Mouse (Mus musculus) midbrain, embryonic 10.5 days (tissue): ENCODE data around the gene Srebf1. TPM values are rescaled to one million over a fixed set of nuclear protein-coding genes. Genes with fewer than 3 reads are reported as not detected.

Experiments used
- DNase-seq: peaks from one replicate; pipeline ENCODE4 v3.0.0-alpha.2; 2017; ENCODE audit warnings: low spot score
- H3K27ac ChIP-seq: fragments of 300-500 bp; sonication (generic); replicated peaks from 2 replicates; pipeline ENCODE4 v1.5.1; 2016; ENCODE audit warnings: mild to moderate bottlenecking
- H3K27me3 ChIP-seq: fragments of 300-500 bp; sonication (generic); 2 replicates; pipeline ENCODE4 v1.6.1; 2016; ENCODE audit warnings: low read depth, mild to moderate bottlenecking; ENCODE audit not compliant: poor library complexity, severe bottlenecking
- H3K36me3 ChIP-seq: fragments of 300-500 bp; sonication (generic); 2 replicates; pipeline ENCODE4 v1.6.1; 2016; ENCODE audit warnings: mild to moderate bottlenecking, moderate library complexity
- H3K4me1 ChIP-seq: fragments of 300-500 bp; sonication (generic); 2 replicates; pipeline ENCODE4 v1.6.1; 2016
- H3K4me3 ChIP-seq: fragments of 300-500 bp; sonication (generic); 2 replicates; pipeline ENCODE4 v1.5.1; 2016; ENCODE audit warnings: mild to moderate bottlenecking, moderate library complexity
- H3K9me3 ChIP-seq: fragments of 300-500 bp; sonication (generic); replicated peaks from 2 replicates; pipeline ENCODE4 v1.6.1; 2016; ENCODE audit warnings: mild to moderate bottlenecking
- WGBS: fragments of 180-500 bp; shearing (Covaris S2); methylation state at CpG from one replicate; pipeline ENCODE4 v1.1.7; 2016; 5-methylcytosine and 5-hydroxymethylcytosine counted together
- polyA plus RNA-seq: library from polyadenylated mRNA; unstranded; fragments of >200 nt; fragmentation: Nextera tagmentation; extraction: Ambion mirVana; gene quantifications from 2 replicates; pipeline ENCODE4 v1.2.1, GENCODE M21; 2016

The Srebf1 gene
- polyA plus RNA-seq, 1 experiment from 2014 or later = 47.0 TPM

DNA sequence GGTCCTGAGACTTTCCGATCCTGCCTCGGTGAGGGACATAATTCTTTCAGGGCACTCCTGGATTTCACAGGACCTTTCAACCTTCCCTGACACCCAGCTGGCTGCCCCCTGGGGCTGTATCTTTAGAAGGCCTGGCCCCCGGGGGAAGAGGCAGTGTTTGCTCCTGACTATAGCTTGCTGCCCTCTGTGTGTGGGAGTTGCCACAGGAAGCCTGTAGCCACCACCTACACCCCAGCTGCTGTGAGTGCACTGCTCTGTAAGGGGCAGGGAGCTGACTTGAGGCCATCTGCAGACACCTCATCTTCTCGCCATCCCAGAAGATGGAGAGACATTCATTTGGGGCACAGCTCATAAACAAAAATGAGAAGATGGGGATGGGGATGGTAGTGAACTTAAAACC lies 9.6 kb upstream of the Srebf1 start:
- no peak overlapping the region for H3K4me3 ChIP-seq
- H3K4me1 ChIP-seq = peaks cover 31% of the 10 kb centered on the region
- H3K27ac ChIP-seq = peak overlapping the region; percentile 53
- no peaks in the 10 kb centered on the region for H3K9me3 ChIP-seq
- H3K27me3 ChIP-seq = no peaks in the 10 kb centered on the region
- no peak for DNase-seq
- no peaks in the 10 kb centered on the region; the same call in 1 of the 2 replicates for H3K36me3 ChIP-seq
- WGBS = 44% methylated on average over 4 of the region's 4 CpGs

- Histone ChIP-seq H3K4me1 (peaks cover 31% of the 10 kb centered on the region), H3K36me3 (no peaks in the 10 kb centered on the region; the same call in 1 of the 2 replicates), H3K27me3 (no peaks in the 10 kb centered on the region), H3K27ac (peak overlapping the region; percentile 53; the same call in 1 of the 2 replicates), H3K9me3 (no peaks in the 10 kb centered on the region), H3K4me3 (no peak overlapping the region)
- no peak for DNase-seq
- 62% methylated on average over 3 of the region's 3 CpGs for WGBS
These were observed 8.9 kb upstream of the Srebf1 start for GRCm38 (mm10) chr11:60231326-60231725.

DNA sequence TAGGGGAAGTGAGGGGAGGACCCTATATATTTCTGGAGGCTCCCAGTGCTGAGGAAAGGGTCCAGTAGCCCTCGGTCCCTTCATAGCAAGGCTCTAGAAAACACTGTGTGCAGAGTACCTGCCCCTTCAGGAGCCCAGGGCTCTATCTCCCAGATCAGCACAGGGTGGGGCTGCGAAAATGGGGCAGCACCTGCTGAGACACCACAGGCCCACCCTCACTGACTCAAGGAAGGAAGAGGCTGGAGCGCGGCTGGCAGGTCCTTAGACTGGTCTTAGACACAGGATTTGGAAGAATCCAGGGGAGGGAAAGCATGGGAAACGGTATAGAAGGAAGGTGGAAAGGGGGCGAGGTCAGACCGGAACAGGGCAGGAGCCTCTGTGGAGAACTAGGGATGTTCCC lies 8.1 kb upstream of the Srebf1 start:
- whole genome bisulfite sequencing = 92% methylated on average over 7 of the region's 7 CpGs
- no peak overlapping the region for H3K27ac ChIP-seq
- H3K4me3 ChIP-seq = no peak overlapping the region
- no peak for DNase-seq
- H3K4me1 ChIP-seq = peaks cover 31% of the 10 kb centered on the region
- H3K27me3 ChIP-seq = no peaks in the 10 kb centered on the region
- H3K36me3 ChIP-seq = no peaks in the 10 kb centered on the region; the same call in 1 of the 2 replicates
- H3K9me3 ChIP-seq = no peaks in the 10 kb centered on the region

- Histone ChIP-seq H3K27ac (0 out of 2 replicates have a peak overlapping the region, but pooled peaks have one; percentile 2), H3K4me1 (peaks cover 31% of the 10 kb centered on the region), H3K4me3 (no peak overlapping the region), H3K36me3 (no peaks in the 10 kb centered on the region), H3K27me3 (no peaks in the 10 kb centered on the region), H3K9me3 (no peaks in the 10 kb centered on the region)
- no peak for DNase-seq
- 76% methylated on average over 13 of the region's 13 CpGs for WGBS
These were observed 7.4 kb upstream of the Srebf1 start for GRCm38 (mm10) chr11:60229821-60230220.

DNA sequence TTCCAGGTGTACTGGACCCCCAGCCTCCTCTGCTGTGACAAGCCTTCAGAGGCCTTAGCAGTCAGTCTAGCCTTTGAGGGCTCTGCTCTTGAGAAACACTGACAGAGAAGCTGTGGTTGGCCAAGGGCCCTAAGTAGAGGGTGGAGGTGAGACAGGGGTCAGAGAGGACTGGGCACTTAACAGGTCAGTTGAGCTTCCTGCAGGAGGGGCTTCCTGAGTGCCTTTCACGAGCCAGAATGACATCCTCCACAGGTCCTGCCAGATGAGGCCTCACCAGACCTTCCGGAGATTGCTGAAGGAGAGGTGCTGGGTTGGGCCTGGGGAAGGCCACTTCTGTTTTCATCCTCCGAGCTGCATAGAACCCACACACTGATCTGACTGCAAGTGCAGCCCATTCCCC lies 6.1 kb upstream of the Srebf1 start:
- H3K36me3 ChIP-seq = no peaks in the 10 kb centered on the region
- 0 out of 2 replicates have a peak, but pooled peaks cover 5% of the 10 kb centered on the region for H3K27me3 ChIP-seq
- no peak overlapping the region for H3K4me3 ChIP-seq
- H3K4me1 ChIP-seq = peaks cover 34% of the 10 kb centered on the region
- 77% methylated on average over 3 of the region's 3 CpGs for WGBS
- H3K9me3 ChIP-seq = no peaks in the 10 kb centered on the region
- 0 out of 2 replicates have a peak overlapping the region, but pooled peaks have one; percentile 28 for H3K27ac ChIP-seq
- DNase-seq = no peak

GRCm38 (mm10) chr11:60225874-60226273 lies 3.5 kb upstream of the Srebf1 start:
- Histone ChIP-seq H3K4me1 (peaks cover 29% of the 10 kb centered on the region), H3K4me3 (no peak overlapping the region), H3K27ac (no peak overlapping the region), H3K27me3 (peaks cover 16% of the 10 kb centered on the region; the same call in 1 of the 2 replicates), H3K36me3 (no peaks in the 10 kb centered on the region), H3K9me3 (no peaks in the 10 kb centered on the region)
- no peak for DNase-seq
- 72% methylated on average over 1 of the region's 1 CpGs for WGBS

GRCm38 (mm10) chr11:60224676-60225075 lies 2.3 kb upstream of the Srebf1 start:
- no peaks in the 10 kb centered on the region for H3K36me3 ChIP-seq
- H3K27ac ChIP-seq = no peak overlapping the region
- DNase-seq = no peak
- 62% methylated on average over 4 of the region's 4 CpGs for WGBS
- H3K4me1 ChIP-seq = peaks cover 36% of the 10 kb centered on the region
- peaks cover 17% of the 10 kb centered on the region; the same call in 1 of the 2 replicates for H3K27me3 ChIP-seq
- no peaks in the 10 kb centered on the region for H3K9me3 ChIP-seq
- no peak overlapping the region for H3K4me3 ChIP-seq

- H3K4me3 ChIP-seq = peak overlapping the region; percentile 53
- peaks cover 18% of the 10 kb centered on the region for H3K36me3 ChIP-seq
- H3K27me3 ChIP-seq = peaks cover 17% of the 10 kb centered on the region; the same call in 1 of the 2 replicates
- H3K9me3 ChIP-seq = no peaks in the 10 kb centered on the region
- DNase-seq = no peak
- H3K27ac ChIP-seq = peak overlapping the region; percentile 81
- peaks cover 52% of the 10 kb centered on the region for H3K4me1 ChIP-seq
- WGBS = 58% methylated on average over 3 of the region's 3 CpGs
These were observed 304 bp downstream of the Srebf1 start for GRCm38 (mm10) chr11:60222085-60222468.

GRCm38 (mm10) chr11:60221425-60221824 lies 956 bp downstream of the Srebf1 start:
- 85% methylated on average over 6 of the region's 6 CpGs for WGBS
- no peak for DNase-seq
- H3K9me3 ChIP-seq = no peaks in the 10 kb centered on the region
- peaks cover 17% of the 10 kb centered on the region; the same call in 1 of the 2 replicates for H3K27me3 ChIP-seq
- no peak overlapping the region for H3K27ac ChIP-seq
- no peak overlapping the region for H3K4me3 ChIP-seq
- H3K36me3 ChIP-seq = peaks cover 18% of the 10 kb centered on the region
- peaks cover 52% of the 10 kb centered on the region for H3K4me1 ChIP-seq

- H3K4me3 ChIP-seq = peak overlapping the region; percentile 82
- peak overlapping the region; percentile 97 for H3K27ac ChIP-seq
- WGBS = under 1% methylated on average over 46 of the region's 46 CpGs
- peak; percentile 94 for DNase-seq
- peaks cover 26% of the 10 kb centered on the region for H3K36me3 ChIP-seq
- no peaks in the 10 kb centered on the region for H3K9me3 ChIP-seq
- peaks cover 17% of the 10 kb centered on the region; the same call in 1 of the 2 replicates for H3K27me3 ChIP-seq
- H3K4me1 ChIP-seq = peaks cover 52% of the 10 kb centered on the region
These were observed 2.0 kb downstream of the Srebf1 start for GRCm38 (mm10) chr11:60220291-60220804.

GRCm38 (mm10) chr11:60219609-60220008 lies 2.8 kb downstream of the Srebf1 start:
- peaks cover 17% of the 10 kb centered on the region; the same call in 1 of the 2 replicates for H3K27me3 ChIP-seq
- H3K4me1 ChIP-seq = peaks cover 52% of the 10 kb centered on the region
- H3K9me3 ChIP-seq = no peaks in the 10 kb centered on the region
- H3K36me3 ChIP-seq = peaks cover 26% of the 10 kb centered on the region
- H3K4me3 ChIP-seq = peak overlapping the region; percentile 82
- peak overlapping the region; percentile 97 for H3K27ac ChIP-seq
- 57% methylated on average over 8 of the region's 8 CpGs for WGBS
- no peak for DNase-seq

- Histone ChIP-seq H3K4me1 (peaks cover 52% of the 10 kb centered on the region), H3K4me3 (no peak overlapping the region), H3K27me3 (peaks cover 12% of the 10 kb centered on the region; the same call in 1 of the 2 replicates), H3K36me3 (peaks cover 26% of the 10 kb centered on the region), H3K27ac (no peak overlapping the region), H3K9me3 (no peaks in the 10 kb centered on the region)
- no peak for DNase-seq
- WGBS = 94% methylated on average over 7 of the region's 7 CpGs
These were observed 4.9 kb downstream of the Srebf1 start for GRCm38 (mm10) chr11:60217467-60217866.

- no peaks in the 10 kb centered on the region for H3K9me3 ChIP-seq
- no peak for DNase-seq
- H3K27ac ChIP-seq = no peak overlapping the region; the same call in 1 of the 2 replicates
- peaks cover 52% of the 10 kb centered on the region for H3K4me1 ChIP-seq
- no peak overlapping the region for H3K4me3 ChIP-seq
- peaks cover 26% of the 10 kb centered on the region for H3K36me3 ChIP-seq
- 88% methylated on average over 1 of the region's 1 CpGs for WGBS
- H3K27me3 ChIP-seq = peaks cover 9% of the 10 kb centered on the region; the same call in 1 of the 2 replicates
These were observed 5.7 kb downstream of the Srebf1 start for GRCm38 (mm10) chr11:60216671-60217070.
